ENCODE assay signal across 8 mouse cellular contexts in genomic region chr12:117993499-117993898, GRCm38 (mm10).
A peak's percentile ranks its signal among the peaks of the same experiment; 100 is the strongest.
DNase-seq lines count a peak whose midpoint lies in the region; ATAC-seq and TF ChIP-seq lines count a peak whose summit lies in the region.

No protein-coding gene starts in this region.

- WGBS in embryonic facial prominence, embryonic 12.5 days = 2% methylated on average over 7 of the region's 7 CpGs
- WGBS in kidney, adult 2 months = 2% methylated on average over 7 of the region's 7 CpGs
- WGBS in limb, embryonic 10.5 days = 3% methylated on average over 7 of the region's 7 CpGs
- 2% methylated on average over 7 of the region's 7 CpGs for whole genome bisulfite sequencing in midbrain, embryonic 12.5 days
- WGBS in small intestine, adult 2 months = 3% methylated on average over 7 of the region's 7 CpGs

- peak; percentile 99 for TF ChIP-seq CTCF in kidney, adult 2 months (conservative IDR thresholded peaks at IDR 0.05; ENCODE audit: insufficient read depth, insufficient read length, low read depth, low read length)
- peak; percentile 91 for TF ChIP-seq CTCF in small intestine, adult 2 months (IDR thresholded peaks at IDR 0.05; ENCODE audit: extremely low read depth, insufficient read length, insufficient replicate concordance, low read depth, low read length)

- peaks cover 9% of the 10 kb centered on the region; the same call in 1 of the 2 replicates for H3K4me1 ChIP-seq in embryonic facial prominence, embryonic 12.5 days
- no peaks in the 10 kb centered on the region for H3K4me1 ChIP-seq in kidney, adult 2 months (ENCODE audit: control insufficient read depth, insufficient read depth, low read length)
- H3K4me1 ChIP-seq in limb, embryonic 10.5 days = peaks cover 13% of the 10 kb centered on the region
- peaks cover 14% of the 10 kb centered on the region for H3K4me1 ChIP-seq in midbrain, embryonic 12.5 days
- peaks cover 4% of the 10 kb centered on the region; the same call in 1 of the 2 replicates for H3K4me1 ChIP-seq in small intestine, adult 2 months (ENCODE audit: control insufficient read depth, insufficient read depth, insufficient read length, low read length)

- no peak overlapping the region for H3K27ac ChIP-seq in embryonic facial prominence, embryonic 12.5 days
- H3K27ac ChIP-seq in kidney, adult 2 months (ENCODE audit: insufficient read depth, low read depth, low read length) = no peak overlapping the region
- no peak overlapping the region for H3K27ac ChIP-seq in limb, embryonic 10.5 days
- H3K27ac ChIP-seq in midbrain, embryonic 12.5 days (replicated peaks) = no peak overlapping the region
- no peak overlapping the region for H3K27ac ChIP-seq in small intestine, adult 2 months (ENCODE audit: insufficient read depth, low read depth, low read length)

- H3K27me3 ChIP-seq in embryonic facial prominence, embryonic 12.5 days = peaks cover 12% of the 10 kb centered on the region
- H3K27me3 ChIP-seq in kidney, adult 2 months (replicated peaks; ENCODE audit: control insufficient read depth, insufficient read depth, low read length) = peaks cover 3% of the 10 kb centered on the region; the same call in 1 of the 2 replicates
- H3K27me3 ChIP-seq in limb, embryonic 10.5 days (ENCODE audit: low read depth, poor library complexity, severe bottlenecking) = peaks cover 31% of the 10 kb centered on the region
- peaks cover 32% of the 10 kb centered on the region for H3K27me3 ChIP-seq in midbrain, embryonic 12.5 days
- H3K27me3 ChIP-seq in small intestine, adult 2 months (ENCODE audit: control insufficient read depth, insufficient read depth, low read length) = no peaks in the 10 kb centered on the region

- H3K9ac ChIP-seq in embryonic facial prominence, embryonic 12.5 days = no peak overlapping the region
- H3K9ac ChIP-seq in midbrain, embryonic 12.5 days (replicated peaks) = no peak overlapping the region

- TF ChIP-seq POLR2A in kidney, adult 2 months (IDR thresholded peaks at IDR 0.05; ENCODE audit: low read depth, low read length) = no peak
- no peak for TF ChIP-seq POLR2A in small intestine, adult 2 months (IDR thresholded peaks at IDR 0.05; ENCODE audit: low read depth, low read length)

- no peak overlapping the region for H3K4me2 ChIP-seq in embryonic facial prominence, embryonic 12.5 days (replicated peaks)
- H3K4me2 ChIP-seq in midbrain, embryonic 12.5 days (replicated peaks) = no peak overlapping the region

- peak; percentile 84 for DNase-seq in adrenal gland, postnatal 14 days
- peak; percentile 55 for DNase-seq in heart, adult 8-10 months (ENCODE audit: low spot score)
- peak; percentile 83 for DNase-seq in kidney, adult 2 months
- peak; percentile 77 for DNase-seq in limb, embryonic 10.5 days (ENCODE audit: low spot score)

- H3K36me3 ChIP-seq in embryonic facial prominence, embryonic 12.5 days = no peaks in the 10 kb centered on the region
- H3K36me3 ChIP-seq in kidney, adult 2 months (ENCODE audit: control insufficient read depth, insufficient read depth, low read length) = no peaks in the 10 kb centered on the region
- no peaks in the 10 kb centered on the region for H3K36me3 ChIP-seq in limb, embryonic 10.5 days
- H3K36me3 ChIP-seq in midbrain, embryonic 12.5 days = no peaks in the 10 kb centered on the region
- H3K36me3 ChIP-seq in small intestine, adult 2 months (ENCODE audit: control insufficient read depth, insufficient read depth, low read length) = no peaks in the 10 kb centered on the region

- no peak overlapping the region for H3K4me3 ChIP-seq in embryonic facial prominence, embryonic 12.5 days
- no peak overlapping the region for H3K4me3 ChIP-seq in kidney, adult 2 months (ENCODE audit: insufficient read depth, low read depth, low read length)
- no peak overlapping the region for H3K4me3 ChIP-seq in limb, embryonic 10.5 days
- H3K4me3 ChIP-seq in midbrain, embryonic 12.5 days = no peak overlapping the region
- H3K4me3 ChIP-seq in small intestine, adult 2 months (ENCODE audit: low read depth, low read length) = no peak overlapping the region

- peak; percentile 89; the same call in 1 of the 2 replicates for ATAC-seq in embryonic facial prominence, embryonic 12.5 days (ENCODE audit: insufficient number of reproducible peaks, insufficient read depth, low FRiP score, low TSS enrichment)
- peak; percentile 93 for ATAC-seq in midbrain, embryonic 12.5 days (ENCODE audit: low FRiP score, low read depth)
- no peak for ATAC-seq in erythroblast, adult 5-6 weeks (replicated peaks; ENCODE audit: low FRiP score, poor library complexity, severe bottlenecking)

- H3K9me3 ChIP-seq in embryonic facial prominence, embryonic 12.5 days = no peaks in the 10 kb centered on the region
- no peaks in the 10 kb centered on the region for H3K9me3 ChIP-seq in limb, embryonic 10.5 days (replicated peaks)
- H3K9me3 ChIP-seq in midbrain, embryonic 12.5 days = no peaks in the 10 kb centered on the region
